Mouse (Mus musculus): ENCODE data around the gene Gnaz.

DNA sequence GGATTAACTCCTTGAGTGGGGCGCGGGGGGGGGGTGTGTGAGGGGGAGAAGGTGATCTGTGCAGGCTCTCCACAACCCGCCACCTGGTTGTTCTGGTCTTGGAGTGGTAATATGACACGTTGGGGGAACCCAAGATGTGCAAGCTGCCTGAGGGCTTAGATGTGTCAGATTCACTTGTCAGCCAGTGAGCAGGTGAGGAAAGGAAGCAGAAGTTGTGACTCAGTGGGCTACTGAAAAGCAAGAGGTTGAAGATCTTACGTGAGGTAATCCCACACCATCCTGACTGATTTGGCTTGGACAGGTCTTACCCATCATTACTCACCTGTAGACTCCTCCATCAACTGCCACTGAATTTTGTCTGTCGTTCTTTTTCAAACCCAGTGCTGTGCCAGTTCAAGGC lies 95.6 kb downstream of the Gnaz start:
- no peak for TF ChIP-seq CTCF (IDR thresholded peaks at IDR 0.05; ENCODE audit: extremely low read depth, insufficient read depth, low read length)
- TF ChIP-seq POLR2A (IDR thresholded peaks at IDR 0.05; ENCODE audit: extremely low read depth, insufficient read depth, low read length), result no peak
